Mouse (Mus musculus) lung, postnatal 0 days (tissue): ENCODE results near the gene Fnbp1.

Experiments
- CTCF ChIP-seq: IDR thresholded peaks from 2 replicates; pipeline ENCODE4 v1.5.1; 2016; ENCODE audit warnings: antibody characterized with exemption, mild to moderate bottlenecking
- EP300 ChIP-seq: IDR thresholded peaks from 2 replicates; pipeline ENCODE4 v1.6.1; 2016; ENCODE audit warnings: antibody characterized with exemption, mild to moderate bottlenecking, control low read depth

GRCm38 (mm10) chr2:31052441-31052840 lies 89.4 kb downstream of the Fnbp1 start:
- no peak for TF ChIP-seq CTCF
- no peak for TF ChIP-seq EP300
